Mouse (Mus musculus): ENCODE data around the gene Sap30bp.

- no peak for TF ChIP-seq CTCF (IDR thresholded peaks at IDR 0.05; ENCODE audit: low read depth)
- no peak for TF ChIP-seq EP300 (IDR thresholded peaks at IDR 0.05; ENCODE audit: low read depth)
Observed at GRCm38 (mm10) chr11:116000607-116001006, 67.5 kb downstream of the Sap30bp start.

All from liver, embryonic 14.5 days (tissue).